Mouse (Mus musculus): Measurements from ENCODE around the gene Map9.
"Not testable (repeated sequence)": the region's sequence is repeated elsewhere in the genome, so short reads cannot be mapped to it uniquely, and the experiment has no call there.

Gene Map9

GRCm38 (mm10) chr3:82412397-82412796, 54.6 kb downstream of the Map9 start:
- no peak for DNase-seq

- DNase-seq: no peak
These were observed 60.1 kb downstream of the Map9 start for GRCm38 (mm10) chr3:82417958-82418357.

GRCm38 (mm10) chr3:82435351-82435750, 77.5 kb downstream of the Map9 start:
- DNase-seq: no peak

- peak; percentile 83 for DNase-seq
These were observed 83.1 kb downstream of the Map9 start for GRCm38 (mm10) chr3:82440976-82441375.

GRCm38 (mm10) chr3:82441601-82442000, 83.8 kb downstream of the Map9 start:
- not testable (repeated sequence) for DNase-seq

All from cerebellum, adult 9-10 months (tissue).